Mouse (Mus musculus) natural killer cell, adult 2 months (primary cell): ENCODE measurements around the gene Wdr34.

Experiments
- DNase-seq, 2 experiments: peaks; one replicate each; pipeline ENCODE4 v3.0.0; 2022; ENCODE audit warnings: low spot score in 2 of 2

Gene Wdr34

GRCm38 (mm10) chr2:30048699-30049388, at the start of gene Wdr34:
Gene Wdr34 (minus strand): TSS chr2:30048881.
- DNase-seq, result peak; percentile 95 to 96

- peak; percentile 30 to 60 for DNase-seq
These were observed 47.3 kb upstream of the Wdr34 start for GRCm38 (mm10) chr2:30095882-30096527.

DNA sequence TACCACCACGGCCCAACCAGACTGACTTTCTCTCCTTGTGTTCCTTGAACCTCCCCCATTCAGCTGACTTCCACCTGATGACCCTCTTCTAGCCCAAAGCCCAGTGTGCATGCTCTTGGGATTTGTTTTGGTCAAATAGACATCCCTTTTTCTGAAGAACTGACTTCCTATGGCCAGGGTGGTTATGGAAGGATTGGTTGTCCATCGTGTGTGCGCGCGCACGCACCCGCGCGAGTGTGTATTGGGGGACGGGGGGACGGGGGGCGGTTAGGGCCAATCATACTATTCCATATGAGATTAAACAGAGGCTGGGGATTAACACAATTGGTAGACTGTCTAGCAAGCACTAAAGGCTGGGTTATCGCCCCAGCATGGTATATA, 45.5 kb upstream of the Wdr34 start:
- DNase-seq, result no peak

- DNase-seq, result peak; percentile 91 to 97
These were observed 45.0 kb upstream of the Wdr34 start, which contains the start of gene Zdhhc12 for GRCm38 (mm10) chr2:30093471-30094207. Gene Zdhhc12 (minus strand): TSS chr2:30093648.

DNA sequence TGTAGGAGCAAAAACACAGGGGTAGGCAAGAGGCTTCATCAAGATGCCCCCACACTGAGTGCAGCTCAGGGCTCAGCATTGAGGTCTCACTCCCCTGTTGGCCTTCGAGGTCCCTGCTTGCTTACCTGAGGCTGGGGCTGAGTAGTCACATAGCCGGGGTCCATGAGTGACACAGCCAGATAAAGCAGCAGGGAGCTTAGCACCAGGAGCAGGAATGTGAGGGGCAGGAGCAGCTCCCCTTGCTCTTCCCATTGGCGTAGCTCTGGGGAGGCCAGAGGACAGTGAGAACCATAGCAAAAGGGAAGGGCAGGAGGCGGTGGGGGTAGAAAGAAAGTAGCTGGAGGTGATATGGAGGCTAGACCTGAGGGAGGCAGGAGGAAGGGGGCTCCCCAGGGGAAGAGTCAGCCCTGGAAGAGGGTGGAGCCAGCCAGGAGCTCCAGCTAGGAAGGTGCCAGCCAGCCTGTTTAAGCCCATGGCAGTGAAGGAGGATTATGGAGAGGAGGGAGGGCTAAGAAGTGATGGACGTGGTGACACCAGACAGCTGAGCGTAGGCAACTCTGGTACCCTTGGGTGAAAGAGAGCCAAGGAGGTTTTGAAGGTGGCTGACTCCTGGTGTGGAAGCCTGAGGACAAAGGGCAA, 43.7 kb upstream of the Wdr34 start:
- DNase-seq, result no peak

- no peak for DNase-seq
These were observed 42.8 kb upstream of the Wdr34 start for GRCm38 (mm10) chr2:30091521-30091920.

DNA sequence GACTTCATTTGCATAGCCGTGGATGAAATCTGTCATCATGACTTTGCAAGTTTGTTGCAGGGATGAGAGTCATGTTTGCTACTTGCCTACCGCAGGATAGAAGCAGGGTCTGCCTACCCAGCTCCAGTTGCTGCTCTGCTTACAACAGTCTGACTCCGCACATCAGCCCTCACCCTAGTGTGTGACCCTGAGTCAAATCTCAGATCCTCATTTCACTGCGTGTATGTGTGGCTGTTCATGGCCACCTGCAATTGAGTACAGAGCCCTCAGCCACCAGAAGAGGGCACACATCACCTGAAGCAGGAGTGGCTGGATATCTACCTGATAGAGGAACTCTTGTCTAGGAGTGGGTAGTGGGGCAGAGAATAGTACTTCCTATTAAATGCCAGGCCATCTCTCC, 38.6 kb upstream of the Wdr34 start:
- DNase-seq, result no peak

GRCm38 (mm10) chr2:30084632-30085031, 36.0 kb upstream of the Wdr34 start:
- no peak for DNase-seq

DNA sequence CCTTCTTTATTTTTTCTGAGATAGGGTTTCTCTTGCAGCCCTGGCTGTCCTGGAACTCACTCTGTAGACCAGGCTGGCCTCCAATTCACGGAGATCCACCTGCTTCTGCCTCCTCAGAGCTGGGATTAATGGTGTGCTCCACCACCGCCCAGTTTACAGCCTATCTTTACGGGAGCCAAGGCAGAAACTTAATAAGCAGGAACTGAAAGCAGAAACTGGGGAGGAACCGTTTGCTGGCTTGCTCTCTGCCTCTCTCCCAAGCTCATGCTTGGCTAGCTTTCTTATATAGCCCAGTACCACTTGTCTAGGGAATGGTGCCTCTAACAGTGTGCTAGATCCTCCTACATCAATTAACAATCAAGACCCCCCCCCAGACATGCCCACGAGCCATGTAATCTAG, 35.4 kb upstream of the Wdr34 start:
- DNase-seq, result no peak

DNA sequence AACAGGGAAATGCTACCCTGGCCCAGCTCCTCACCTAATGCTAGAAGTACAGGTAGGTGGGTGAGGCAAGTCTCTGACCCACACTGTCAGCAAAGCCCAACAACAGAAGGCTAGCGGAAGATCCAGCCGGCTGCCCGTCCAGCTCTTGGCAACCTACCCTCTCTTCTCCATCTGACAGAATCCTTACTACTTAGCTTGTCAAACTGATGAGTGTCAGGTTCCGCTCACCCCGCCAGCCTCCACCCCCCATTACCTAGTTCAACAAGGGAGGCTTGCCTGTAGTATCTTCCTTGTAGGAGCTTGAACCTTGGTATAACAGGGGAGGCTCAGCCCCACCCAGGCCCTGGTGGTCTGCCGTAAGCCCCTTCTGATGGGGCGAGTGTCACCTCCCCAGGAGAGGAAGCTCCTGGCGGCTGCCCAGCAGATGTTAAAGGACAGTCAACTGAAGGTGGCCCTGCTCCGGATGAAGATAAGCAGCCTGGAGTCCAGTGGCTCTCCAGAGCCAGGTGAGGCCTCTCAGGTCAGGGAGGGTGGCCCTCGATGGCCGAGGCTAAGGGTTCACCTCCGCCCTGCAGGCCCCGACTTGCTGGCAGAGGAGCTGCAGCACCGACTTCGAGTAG, 31.6 kb upstream of the Wdr34 start:
- DNase-seq, result no peak

DNA sequence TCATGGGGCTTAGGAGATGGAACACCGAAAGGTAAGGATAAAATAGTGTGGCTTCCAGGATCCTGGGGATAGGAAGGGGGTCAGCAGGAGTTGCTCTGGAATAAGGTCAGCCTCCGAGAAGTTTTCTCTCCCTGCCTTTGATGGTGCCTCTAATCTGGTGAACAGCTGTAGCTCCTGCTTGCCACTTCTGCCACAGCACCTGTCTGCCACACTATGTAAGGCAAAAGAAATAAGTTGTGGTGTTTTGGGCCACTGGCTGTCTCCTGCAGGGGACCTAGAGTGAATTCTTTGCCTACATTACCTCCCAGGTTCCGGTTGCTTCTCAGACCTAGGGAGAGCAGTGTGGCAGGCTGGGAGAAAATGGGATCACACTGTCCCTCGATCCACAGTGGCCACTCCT, 30.1 kb upstream of the Wdr34 start:
- no peak for DNase-seq

DNA sequence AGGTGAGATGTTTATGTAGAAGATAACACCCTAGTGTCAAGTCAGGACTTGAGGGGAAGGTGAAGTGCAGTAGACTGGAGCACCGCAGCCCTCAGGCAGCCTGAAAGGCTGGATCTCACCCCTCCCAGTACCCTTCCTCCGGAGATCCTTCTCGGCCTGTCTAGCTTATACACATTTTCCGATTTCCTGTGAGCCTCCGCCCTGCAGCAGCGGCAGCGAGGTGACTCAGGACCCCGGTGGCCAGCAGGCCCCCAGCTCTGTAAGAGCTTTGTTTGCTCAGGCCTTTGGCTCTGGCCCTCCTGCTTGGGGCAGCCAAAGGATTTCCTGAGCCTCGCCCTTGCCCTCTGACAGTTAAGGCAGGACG, 29.6 kb upstream of the Wdr34 start:
- DNase-seq, result no peak

DNA sequence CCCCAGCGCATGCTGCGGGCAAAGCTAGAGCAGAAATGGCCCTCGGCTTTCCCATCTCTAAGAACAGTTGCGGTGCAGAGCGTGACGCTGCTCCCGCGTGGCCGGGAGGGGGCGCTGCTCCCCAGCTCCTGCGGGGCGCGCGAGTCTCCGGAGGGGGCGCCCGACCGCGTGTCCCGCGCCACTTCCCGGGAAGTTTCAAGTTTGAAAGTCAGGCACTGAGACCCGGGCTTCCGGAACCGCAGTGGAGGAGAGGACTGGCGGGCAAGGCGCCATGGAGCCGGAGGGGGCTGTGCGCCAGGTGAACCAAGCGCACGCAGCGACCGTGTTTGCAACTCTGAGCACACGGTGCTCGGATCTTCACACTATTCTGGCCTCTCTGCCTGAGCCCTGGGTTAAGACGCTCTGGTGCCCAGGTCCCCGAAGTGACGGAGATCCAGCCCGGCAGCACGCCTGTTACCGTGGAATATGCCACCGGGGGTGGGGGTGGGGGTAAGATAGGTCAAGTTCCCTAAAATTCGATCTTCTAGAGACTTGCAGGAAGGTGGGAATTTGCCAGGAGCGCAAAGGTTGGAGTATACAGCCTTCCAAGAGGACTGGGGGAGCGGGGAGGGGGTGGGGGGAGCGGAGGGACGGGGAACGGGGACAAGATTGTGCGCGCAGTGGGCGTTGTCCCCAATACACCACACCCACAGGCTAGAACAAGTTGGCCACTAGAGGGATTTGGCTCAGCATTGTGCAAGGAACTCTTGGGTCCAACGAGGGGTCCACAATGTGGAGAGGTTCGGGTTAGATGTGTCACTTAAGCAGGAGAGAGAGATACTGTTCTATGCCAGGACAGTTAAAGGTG, 29.0 kb upstream of the Wdr34 start, which contains the start of gene Pkn3:
Pkn3 (plus strand) TSS at position 183 of the 847 bp plus-strand sequence.
- DNase-seq, result peak; percentile 69 to 82

DNA sequence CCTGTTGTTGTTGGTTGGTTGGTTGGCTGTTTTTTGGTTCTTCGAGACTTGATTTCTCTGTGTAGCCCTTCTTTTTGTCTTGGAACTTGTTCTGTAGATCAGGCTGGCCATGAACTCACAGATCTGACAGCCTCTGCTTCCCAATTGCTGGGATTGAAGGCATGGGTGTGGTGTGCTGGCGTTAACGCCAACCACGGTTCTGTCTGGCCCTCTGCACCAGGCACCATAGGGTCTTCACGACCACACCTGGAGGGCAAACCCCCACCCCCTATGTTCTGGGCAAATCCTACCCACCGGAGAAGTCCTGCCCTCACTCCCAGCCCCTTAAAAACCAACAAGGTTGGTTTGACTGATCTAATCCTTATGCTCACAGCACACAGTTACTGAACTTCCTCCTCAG, 28.3 kb upstream of the Wdr34 start:
- DNase-seq, result no peak

DNA sequence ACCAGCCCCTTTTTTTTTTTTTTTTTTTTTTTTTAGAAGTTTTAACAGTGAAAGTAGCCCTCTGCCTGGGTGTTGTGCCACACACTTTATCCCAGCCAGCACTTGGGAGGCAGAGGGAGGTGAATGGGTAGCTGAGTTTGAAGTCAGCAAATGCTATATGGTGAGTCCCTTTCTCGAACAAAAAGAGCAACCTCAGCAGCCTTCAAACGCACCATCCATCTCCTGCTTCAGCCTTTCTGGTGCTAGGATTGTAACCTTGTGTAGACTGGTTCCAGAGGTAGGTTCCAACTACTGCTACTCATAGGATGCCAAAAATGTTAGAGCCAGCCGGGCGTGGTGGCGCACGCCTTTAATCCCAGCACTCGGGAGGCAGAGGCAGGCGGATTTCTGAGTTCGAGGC, 27.8 kb upstream of the Wdr34 start:
- no peak for DNase-seq

- no peak for DNase-seq
These were observed 26.9 kb upstream of the Wdr34 start for GRCm38 (mm10) chr2:30075625-30076024.

- DNase-seq, result no peak
These were observed 24.6 kb upstream of the Wdr34 start for GRCm38 (mm10) chr2:30073285-30073684.

- no peak for DNase-seq
These were observed 24.2 kb upstream of the Wdr34 start for GRCm38 (mm10) chr2:30072875-30073274.

DNA sequence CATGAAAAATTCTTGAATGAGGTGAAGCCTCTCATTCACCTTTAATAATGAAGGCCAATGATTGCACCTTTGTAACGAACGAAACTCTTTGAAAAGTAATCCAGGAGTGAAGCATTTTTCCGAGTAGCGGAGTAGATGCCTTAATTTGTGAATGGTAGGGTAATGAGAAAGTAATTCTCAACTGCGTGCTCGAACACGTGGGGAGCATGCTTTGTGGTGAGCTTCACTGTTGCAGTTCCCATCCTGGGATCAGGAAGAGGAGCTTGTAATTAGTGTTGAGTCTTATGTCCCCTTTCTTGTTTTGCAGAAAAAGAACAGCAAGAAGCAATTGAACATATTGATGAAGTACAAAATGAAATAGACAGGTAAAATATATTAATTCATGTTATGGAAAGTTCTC, 19.3 kb upstream of the Wdr34 start:
- DNase-seq, result no peak

DNA sequence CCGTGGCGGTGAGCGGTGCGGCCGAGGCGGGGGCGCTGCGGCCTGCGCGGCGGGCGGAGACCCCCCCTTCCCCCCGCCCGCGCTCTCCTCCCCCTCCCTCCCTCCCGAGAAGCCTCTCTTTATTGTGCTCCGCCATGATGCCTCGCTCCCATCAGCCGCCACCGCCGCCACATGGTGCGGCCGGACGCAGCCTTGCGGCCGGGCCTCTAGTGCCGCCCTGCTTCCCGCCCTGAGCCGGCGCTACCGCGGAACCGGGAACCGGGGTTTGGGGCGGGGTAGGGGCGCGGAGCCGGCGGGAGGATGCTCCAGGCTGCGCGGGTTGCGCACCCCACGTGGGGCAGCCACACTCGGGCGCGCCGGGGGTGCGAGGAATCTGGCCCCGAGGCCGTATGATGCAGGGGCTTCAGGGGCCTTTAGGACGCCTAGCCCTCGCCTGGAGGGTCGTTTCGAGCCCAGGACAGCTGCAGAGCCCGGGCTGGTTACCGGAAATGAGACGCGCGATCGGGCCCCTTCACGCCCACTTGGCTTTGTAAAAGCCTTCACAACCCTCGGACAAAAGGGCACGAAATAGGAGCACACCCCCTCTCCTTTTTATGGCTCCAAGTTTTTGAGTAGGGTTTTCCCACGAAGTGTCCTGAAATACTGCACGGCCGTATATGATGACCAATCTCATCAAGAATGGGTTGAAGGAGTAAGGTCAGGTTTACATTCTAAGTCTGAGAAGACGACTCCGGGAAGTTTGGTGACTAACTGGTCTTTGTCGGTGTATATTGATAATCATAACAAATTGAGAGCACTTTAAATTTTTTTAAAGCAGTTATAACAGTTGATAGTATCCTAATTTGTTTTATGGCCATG, 18.6 kb upstream of the Wdr34 start:
- peak in 1 of 2 experiments; percentile 42 for DNase-seq
